Mouse (Mus musculus) macrophage (primary cell): ENCODE results near the gene Svbp. TPM values are rescaled to one million over a fixed set of nuclear protein-coding genes. Genes with fewer than 3 reads are reported as not detected.
A peak's percentile ranks its signal among the peaks of the same experiment; 100 is the strongest.

Source experiments
- H3K27ac ChIP-seq: fragments of 350-480 bp; formaldehyde crosslinking; 2 replicates; pipeline ENCODE4 v1.9.0; 2021
- H3K36me3 ChIP-seq: fragments of 350-480 bp; formaldehyde crosslinking; 2 replicates; pipeline ENCODE4 v1.9.0; 2021; ENCODE audit errors: inconsistent target
- H3K4me3 ChIP-seq: fragments of 350-480 bp; formaldehyde crosslinking; 2 replicates; pipeline ENCODE4 v1.9.0; 2021; ENCODE audit errors: inconsistent target
- H3K79me2 ChIP-seq: fragments of 350-480 bp; formaldehyde crosslinking; 2 replicates; pipeline ENCODE4 v1.9.0; 2021; ENCODE audit errors: inconsistent target
- WGBS: methylation state at CpG from one replicate; pipeline ENCODE4 v1.1.7; 2026; ENCODE audit warnings: inconsistent platforms; ENCODE audit not compliant: missing documents; 5-methylcytosine and 5-hydroxymethylcytosine counted together
- polyA plus RNA-seq: library from polyadenylated mRNA; stranded (reverse); fragments of 250-400 nt; gene quantifications from 3 replicates; pipeline ENCODE4 v1.2.4, GENCODE M21; 2018; ENCODE audit warnings: inconsistent platforms

Gene Svbp
- polyA plus RNA-seq, 1 experiment from 2014 or later: 6.9 TPM

DNA sequence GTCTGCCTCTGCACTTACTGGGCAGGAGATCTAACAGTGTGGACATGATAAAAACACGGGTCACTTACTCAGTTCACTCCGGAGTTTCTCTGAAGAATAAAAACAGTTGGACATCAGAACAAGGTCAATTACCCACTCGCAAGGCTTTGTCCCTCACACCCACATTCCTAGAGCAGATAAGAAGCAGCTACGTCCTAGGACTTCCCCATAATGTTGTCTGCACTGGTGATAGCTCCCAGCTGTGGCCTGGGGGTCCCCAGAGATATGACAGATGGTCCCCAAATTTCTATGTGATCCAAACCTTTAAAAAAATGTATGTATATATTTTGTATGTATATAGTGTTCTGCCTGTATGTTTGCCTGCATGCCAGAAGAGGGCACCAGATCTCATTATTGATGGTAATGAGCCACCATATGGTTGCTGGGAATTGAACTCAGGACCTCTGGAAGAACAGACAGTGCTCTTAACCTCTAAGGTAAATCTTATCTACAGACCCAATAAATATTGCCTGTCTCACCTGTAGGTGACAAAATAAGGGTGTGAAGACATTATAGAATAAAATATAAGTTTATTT is 14.9 kb upstream of the Svbp start:
- H3K79me2 ChIP-seq: no peaks in the 10 kb centered on the region
- H3K27ac ChIP-seq: no peak overlapping the region
- no peak overlapping the region for H3K4me3 ChIP-seq
- H3K36me3 ChIP-seq: no peaks in the 10 kb centered on the region
- WGBS: 82% methylated on average over 4 of the region's 4 CpGs

DNA sequence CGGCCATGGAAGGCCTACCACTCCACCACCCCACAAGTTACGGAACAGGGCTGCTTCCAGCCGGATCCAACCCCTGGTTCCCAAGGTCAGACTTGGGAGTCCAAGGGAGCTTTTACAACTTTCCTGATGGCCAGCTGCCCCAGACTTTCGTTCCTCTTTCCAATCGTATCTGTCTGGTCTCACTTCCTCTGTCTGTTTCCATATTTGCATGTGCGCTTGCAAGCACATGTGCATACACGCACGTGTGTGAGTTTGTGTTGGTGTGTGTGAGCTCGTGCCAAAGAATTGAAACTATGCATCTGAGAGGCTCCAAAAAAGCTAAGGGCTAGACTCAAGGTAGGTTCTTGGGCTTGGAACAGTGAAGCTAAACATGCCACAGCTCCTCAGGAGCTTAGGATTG is 13.7 kb upstream of the Svbp start:
- no peaks in the 10 kb centered on the region for H3K79me2 ChIP-seq
- H3K4me3 ChIP-seq: no peak overlapping the region
- H3K36me3 ChIP-seq: no peaks in the 10 kb centered on the region
- 13% methylated on average over 9 of the region's 9 CpGs for WGBS
- H3K27ac ChIP-seq: no peak overlapping the region

DNA sequence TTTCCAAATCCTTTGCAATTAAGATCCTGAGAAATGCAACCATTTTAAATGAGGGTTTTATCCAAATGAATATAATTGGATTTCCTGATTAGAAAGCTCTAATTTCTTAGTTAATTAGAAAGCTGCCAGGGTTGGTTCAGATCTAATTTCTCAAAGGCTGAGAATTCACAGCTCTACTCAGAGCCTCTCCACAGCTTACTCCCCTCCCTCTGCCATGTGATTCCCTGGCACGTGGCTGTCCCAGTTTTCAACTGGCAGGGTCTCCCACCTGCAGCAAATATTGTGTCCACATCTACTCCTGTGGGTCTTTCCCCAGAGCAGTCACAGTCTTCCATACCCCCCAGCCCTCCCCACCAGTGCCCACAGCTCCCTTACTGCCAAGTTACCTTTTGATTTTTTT is 11.6 kb upstream of the Svbp start:
- Histone ChIP-seq H3K4me3 (no peak overlapping the region), H3K36me3 (no peaks in the 10 kb centered on the region), H3K27ac (no peak overlapping the region), H3K79me2 (no peaks in the 10 kb centered on the region)
- 63% methylated on average over 1 of the region's 1 CpGs for WGBS

DNA sequence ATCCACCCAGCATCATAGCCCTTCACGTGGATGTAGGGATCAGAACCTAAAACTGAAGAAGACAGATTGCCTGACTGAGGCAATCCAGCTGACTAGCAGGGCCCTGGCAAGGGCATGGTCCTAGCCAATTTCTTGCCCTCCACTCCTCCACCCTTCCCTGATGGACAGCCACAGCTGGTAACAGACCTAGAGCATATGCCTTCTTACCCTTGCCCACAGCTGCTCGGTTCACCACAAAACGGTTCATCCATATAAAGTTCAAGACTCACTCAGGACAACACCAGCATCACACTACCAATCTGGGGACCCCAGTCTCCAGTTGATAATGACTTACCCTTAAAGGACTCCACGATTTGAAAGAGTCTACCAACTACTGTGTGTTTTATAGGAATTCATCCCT is 9.3 kb upstream of the Svbp start:
- Histone ChIP-seq H3K79me2 (no peaks in the 10 kb centered on the region), H3K27ac (no peak overlapping the region), H3K4me3 (no peak overlapping the region), H3K36me3 (no peaks in the 10 kb centered on the region)
- WGBS: 90% methylated on average over 4 of the region's 4 CpGs

DNA sequence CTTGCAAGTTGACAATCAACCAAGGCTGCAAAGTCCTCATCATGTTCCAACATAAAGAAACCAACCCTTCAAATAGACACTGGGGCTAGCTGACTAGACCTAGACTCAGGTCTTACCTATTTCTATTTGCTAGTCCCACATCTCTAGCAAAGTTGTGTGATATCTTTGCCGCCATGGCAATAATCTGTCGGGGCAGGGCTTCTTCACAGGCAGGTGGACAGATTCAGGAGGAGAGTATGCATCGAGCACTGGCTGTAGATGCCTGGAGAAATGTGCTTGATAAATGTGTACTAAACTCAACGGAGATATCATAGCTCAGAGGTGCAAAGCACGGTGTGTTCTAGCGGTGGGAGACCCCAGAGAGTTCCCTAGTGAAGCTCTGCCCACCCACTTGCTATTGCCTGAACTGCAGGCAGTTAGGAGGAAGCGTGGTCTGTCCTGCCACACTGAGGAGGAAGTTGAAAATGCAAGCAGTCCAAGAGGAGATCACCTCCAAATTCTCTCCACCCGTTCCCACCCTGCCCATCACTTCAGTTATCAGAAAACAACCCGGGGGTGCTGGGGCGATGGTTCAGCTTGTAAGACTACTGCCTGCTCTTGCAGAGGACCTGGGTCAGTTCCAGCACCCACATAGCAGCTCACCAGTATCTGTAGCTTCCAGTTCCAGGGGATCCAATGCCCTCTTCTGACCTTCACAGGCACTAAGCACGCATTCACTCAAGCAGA is 6.9 kb upstream of the Svbp start:
- Histone ChIP-seq H3K36me3 (no peaks in the 10 kb centered on the region), H3K4me3 (no peak overlapping the region), H3K79me2 (no peaks in the 10 kb centered on the region), H3K27ac (no peak overlapping the region)
- 29% methylated on average over 10 of the region's 11 CpGs for WGBS

DNA sequence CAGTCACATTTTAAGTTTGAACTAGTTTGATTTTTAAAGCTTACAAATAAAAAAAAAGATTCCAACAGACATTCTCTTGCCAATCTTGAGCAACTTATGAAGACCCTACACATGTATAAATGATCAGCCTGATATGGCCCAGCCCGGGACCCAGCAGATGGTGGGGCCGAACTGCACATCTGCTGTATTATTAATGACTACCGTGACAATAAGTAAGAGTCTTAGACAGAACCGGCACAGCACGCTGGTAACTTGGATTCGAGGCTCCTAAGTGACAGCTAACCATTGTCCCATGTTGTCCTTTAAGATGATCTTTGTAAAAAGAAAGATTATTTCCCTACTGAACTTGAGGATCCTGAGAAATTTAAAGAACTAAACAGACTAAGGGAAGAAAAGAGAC is 5.7 kb upstream of the Svbp start:
- Histone ChIP-seq H3K36me3 (no peaks in the 10 kb centered on the region), H3K27ac (no peak overlapping the region), H3K4me3 (no peak overlapping the region), H3K79me2 (no peaks in the 10 kb centered on the region)
- 95% methylated on average over 5 of the region's 6 CpGs for WGBS

DNA sequence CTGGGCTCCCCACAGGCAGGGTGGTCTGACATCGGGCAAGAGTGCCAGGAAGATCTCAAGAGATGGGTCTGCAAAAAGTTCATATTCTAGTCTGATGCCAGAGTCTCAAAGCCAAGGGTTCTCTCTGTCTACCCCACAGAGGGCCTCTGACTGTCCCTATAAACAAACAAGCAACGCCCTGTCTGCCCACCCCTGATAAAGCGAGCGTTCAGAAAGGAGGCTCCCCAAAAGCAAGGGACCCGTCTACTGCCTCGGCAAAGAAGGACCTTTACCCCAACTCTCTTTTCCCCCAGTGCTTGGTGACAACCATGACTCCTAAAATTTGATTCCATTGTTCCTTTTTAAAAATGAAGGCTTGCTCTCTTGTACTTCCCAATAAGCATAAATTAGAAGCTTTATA is 5.2 kb upstream of the Svbp start, which contains the start of gene Ermap:
Gene Ermap (minus strand): TSS at position 148 of the 400 bp plus-strand sequence.
- 90% methylated on average over 6 of the region's 6 CpGs for WGBS

DNA sequence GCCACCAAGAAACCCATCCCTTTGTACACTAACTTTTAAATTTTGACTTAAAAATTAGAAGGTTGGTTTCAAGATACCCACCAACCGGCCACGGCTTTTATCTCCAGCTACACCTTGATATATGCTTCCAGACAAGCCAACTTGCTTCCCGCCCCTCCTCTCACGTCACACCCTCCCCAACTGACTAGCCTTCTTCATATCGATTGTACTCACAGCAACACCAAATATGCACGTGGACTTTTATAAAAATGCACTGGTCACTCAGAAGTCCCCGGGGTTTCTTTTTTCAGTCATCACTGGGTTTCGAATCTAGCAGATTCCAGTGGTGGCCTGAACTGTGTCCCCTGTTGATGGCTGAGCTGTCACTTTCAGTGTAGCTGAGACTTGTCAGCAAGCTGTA is 4.5 kb upstream of the Svbp start:
- Histone ChIP-seq H3K36me3 (no peaks in the 10 kb centered on the region), H3K27ac (no peak overlapping the region), H3K4me3 (no peak overlapping the region), H3K79me2 (no peaks in the 10 kb centered on the region)
- WGBS: 93% methylated on average over 7 of the region's 8 CpGs

More for the DNA sequence above, 5.2 kb upstream of the Svbp start, which contains the start of gene Ermap:
- Histone ChIP-seq H3K27ac (no peak within 1 kb of the TSS), H3K36me3 (no peaks in the 10 kb centered on the region), H3K4me3 (no peak within 1 kb of the TSS), H3K79me2 (no peaks in the 10 kb centered on the region)

DNA sequence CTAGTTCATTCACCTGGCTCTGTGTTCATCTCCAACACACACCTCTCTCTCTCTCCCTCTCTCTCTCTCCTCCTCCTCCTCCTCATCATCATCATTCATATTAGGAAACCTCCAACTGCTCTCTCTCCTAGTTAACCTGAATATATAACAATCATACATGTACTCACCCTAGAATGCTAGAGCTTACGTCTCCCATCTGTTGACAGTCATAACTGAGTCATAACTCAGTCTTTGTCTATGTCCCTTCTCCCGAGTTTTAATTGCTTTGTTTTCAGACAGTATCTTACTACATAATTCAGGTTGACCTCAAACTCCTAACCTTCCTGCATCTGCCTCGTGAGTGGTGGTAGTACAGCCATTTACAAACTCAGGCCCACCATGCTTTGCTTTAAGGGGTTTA is 3.8 kb upstream of the Svbp start:
- WGBS: 82% methylated on average over 3 of the region's 3 CpGs
- H3K79me2 ChIP-seq: no peaks in the 10 kb centered on the region
- H3K27ac ChIP-seq: no peak overlapping the region
- no peaks in the 10 kb centered on the region for H3K36me3 ChIP-seq
- no peak overlapping the region for H3K4me3 ChIP-seq

DNA sequence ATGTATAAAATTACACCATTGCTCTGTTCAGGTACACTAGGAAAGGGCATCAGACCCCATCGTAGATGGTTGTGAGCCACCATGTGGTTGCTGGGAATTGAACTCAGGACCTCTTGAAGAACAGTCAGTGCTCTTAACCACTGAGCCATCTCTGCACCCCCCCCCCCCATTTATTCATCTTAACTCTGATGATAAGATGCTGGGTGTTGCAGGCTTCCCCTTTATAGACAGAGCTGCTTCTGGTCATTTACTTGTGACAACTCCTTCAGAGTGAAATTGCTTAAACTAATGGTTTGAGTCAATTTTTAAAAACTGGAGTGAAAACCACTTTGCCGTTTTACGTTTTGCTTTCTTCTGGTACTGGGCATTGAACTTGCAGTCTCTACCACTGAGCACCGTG is 2.3 kb upstream of the Svbp start:
- H3K36me3 ChIP-seq: no peaks in the 10 kb centered on the region
- no peak overlapping the region for H3K27ac ChIP-seq
- WGBS: 97% methylated on average over 4 of the region's 4 CpGs
- no peaks in the 10 kb centered on the region for H3K79me2 ChIP-seq
- no peak overlapping the region for H3K4me3 ChIP-seq

DNA sequence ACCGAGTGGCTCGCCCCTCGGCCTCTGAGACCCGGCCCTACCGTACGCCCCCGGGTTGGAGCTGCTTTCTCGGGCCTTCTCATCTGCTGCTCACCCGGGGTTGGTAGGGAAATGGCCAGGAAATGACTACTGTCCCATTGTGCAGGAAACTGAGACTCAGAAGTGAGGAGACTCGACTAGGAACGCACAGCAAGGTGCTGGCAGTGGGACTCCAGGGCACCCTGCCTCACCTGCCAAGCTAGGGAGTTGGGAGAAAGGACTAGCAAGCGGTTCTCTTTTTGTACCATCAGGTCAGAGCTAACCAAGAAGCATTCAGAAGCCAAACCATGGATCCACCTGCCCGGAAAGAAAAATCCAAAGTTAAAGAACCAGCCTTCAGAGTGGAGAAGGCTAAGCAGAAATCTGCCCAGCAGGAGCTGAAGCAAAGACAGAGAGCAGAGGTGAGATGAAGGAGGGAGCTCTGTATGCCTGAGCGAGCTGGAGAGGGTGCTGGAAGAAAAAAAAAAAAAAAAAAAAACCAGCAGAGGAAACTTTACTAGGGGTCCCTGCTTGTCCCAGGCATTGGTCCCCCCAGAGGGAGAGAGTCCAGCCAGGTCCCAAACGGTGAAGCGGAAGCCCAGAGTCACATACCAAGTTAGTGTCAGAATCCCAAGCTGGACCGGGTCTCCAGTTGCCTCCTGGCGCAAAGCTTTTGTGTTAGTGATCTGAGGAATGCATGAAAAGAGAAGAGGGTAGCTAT is 645 bp downstream of the Svbp start:
- no peak overlapping the region for H3K27ac ChIP-seq
- 28% methylated on average over 18 of the region's 18 CpGs for WGBS
- no peaks in the 10 kb centered on the region; the same call in 1 of the 2 replicates for H3K36me3 ChIP-seq
- H3K79me2 ChIP-seq: no peaks in the 10 kb centered on the region
- H3K4me3 ChIP-seq: peak overlapping the region; percentile 49

DNA sequence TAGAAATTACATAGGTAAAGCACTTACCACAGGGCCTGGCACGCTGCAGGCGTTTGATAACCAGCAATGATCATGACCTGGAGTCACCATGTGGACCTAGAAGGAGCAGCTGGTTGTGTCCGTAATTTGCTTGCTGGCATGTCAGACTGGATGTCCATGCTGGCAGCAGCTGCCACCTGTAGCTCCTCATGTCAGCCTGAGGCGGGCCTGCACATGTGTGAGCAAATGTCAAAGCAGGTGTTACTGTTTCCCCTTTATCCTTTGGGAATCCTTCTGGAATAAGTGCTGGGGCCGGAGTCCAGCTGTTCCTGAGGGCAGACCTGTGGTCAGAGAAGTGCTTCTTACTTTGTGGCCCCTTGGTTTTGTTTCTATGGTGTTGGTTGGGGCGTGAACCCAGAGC is 3.0 kb downstream of the Svbp start:
- no peaks in the 10 kb centered on the region; the same call in 1 of the 2 replicates for H3K36me3 ChIP-seq
- H3K27ac ChIP-seq: no peak overlapping the region
- WGBS: 94% methylated on average over 6 of the region's 6 CpGs
- H3K79me2 ChIP-seq: no peaks in the 10 kb centered on the region
- no peak overlapping the region for H3K4me3 ChIP-seq

DNA sequence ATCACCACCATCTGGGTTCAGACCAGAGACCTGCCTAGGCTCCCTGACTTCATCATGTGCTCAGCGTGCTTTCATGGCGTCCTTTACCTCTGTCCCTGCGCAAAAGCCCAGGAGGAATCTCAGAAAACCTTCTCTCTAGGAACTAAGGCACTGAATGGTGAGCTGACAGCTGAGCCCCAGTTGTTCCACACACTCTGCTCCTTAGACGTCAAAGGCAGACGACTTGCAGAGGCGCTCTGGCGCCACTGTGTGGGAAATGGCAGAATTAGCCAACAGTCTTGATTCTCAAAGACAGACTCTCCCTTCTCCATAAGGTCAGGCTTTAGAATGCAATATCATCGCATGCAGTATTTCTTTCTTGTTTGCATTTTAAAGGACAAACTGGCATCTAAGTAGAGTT is 9.6 kb downstream of the Svbp start:
- whole genome bisulfite sequencing: 22% methylated on average over 8 of the region's 8 CpGs
- no peak overlapping the region for H3K27ac ChIP-seq
- H3K79me2 ChIP-seq: no peaks in the 10 kb centered on the region
- no peak overlapping the region for H3K4me3 ChIP-seq
- H3K36me3 ChIP-seq: no peaks in the 10 kb centered on the region

DNA sequence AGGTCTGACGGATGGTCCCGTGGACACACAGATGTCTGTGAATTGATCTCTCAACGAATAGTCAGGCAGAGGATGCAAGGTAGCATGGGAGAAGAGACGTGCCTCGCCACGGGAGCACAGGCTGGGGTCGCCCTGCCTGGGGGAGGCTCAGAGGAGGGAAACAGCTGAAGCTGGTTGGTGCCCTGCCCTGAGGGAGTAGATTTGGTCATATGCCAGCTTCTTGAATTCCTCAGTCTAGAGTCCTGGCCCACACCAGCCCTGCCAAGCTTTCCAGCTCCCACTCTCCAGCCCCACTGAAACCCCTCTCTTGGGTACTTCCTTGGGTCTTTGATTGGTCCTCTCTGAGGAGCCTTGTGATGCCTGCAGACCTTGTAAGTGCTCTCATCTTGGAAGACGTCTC is 21.6 kb downstream of the Svbp start:
- H3K27ac ChIP-seq: no peak overlapping the region
- WGBS: 75% methylated on average over 8 of the region's 8 CpGs
- no peaks in the 10 kb centered on the region for H3K79me2 ChIP-seq
- H3K4me3 ChIP-seq: no peak overlapping the region
- no peaks in the 10 kb centered on the region for H3K36me3 ChIP-seq

DNA sequence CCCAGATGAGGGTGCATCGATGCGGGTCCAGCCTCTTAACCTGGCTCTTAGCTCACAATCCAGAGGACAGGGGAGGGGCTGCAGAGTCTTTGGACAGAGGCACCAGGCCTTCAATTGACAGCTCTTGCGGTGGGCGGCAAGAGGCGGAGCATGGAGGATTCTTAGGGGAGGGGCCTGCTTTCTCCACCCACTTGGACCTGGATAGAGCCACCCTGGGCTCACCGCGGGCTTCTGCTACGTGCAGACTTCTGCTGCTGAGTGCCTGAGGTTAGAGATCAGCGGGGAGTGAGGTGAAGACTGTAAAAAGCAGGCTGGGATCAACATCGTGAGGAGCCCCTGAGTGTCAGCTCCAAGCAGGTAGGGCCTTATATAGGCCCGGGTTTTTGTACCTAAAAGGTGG is 23.1 kb downstream of the Svbp start, which contains the start of gene Tmem269:
Gene Tmem269 (minus strand): TSS at position 49 of the 400 bp plus-strand sequence.
- WGBS: 40% methylated on average over 11 of the region's 11 CpGs

More for the DNA sequence above, 23.1 kb downstream of the Svbp start, which contains the start of gene Tmem269:
- no peak within 1 kb of the TSS for H3K4me3 ChIP-seq
- no peaks in the 10 kb centered on the region for H3K79me2 ChIP-seq
- H3K36me3 ChIP-seq: no peaks in the 10 kb centered on the region
- H3K27ac ChIP-seq: no peak within 1 kb of the TSS
